Mouse (Mus musculus) liver, embryonic 14.5 days (tissue): ENCODE results near the gene Mien1.

Experiments
- CTCF ChIP-seq: IDR thresholded peaks from 2 replicates; pipeline ENCODE4 v1.5.1; 2016; ENCODE audit warnings: antibody characterized with exemption, low read depth, control low read depth
- EP300 ChIP-seq: IDR thresholded peaks from 2 replicates; pipeline ENCODE4 v1.6.1; 2016; ENCODE audit warnings: antibody characterized with exemption, low read depth

DNA sequence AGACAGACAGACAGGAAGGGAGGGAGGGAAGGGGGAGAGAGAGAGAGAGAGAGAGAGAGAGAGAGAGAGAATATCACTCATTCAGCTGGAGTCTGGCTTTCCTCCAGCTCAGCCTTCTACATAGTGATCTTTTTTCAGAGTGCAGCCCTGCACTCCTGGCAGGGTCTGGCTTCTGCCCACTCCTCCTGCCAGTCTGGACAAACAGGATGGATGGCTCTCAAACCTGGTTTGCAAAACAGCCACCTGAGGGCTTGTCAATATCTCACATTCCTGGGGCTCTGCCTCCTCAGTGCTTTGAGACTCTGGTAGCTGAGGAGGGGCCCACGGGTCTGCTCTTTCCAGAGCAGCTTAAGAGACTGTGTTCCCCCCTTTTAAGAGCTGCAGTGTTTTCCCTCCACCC is 6.4 kb upstream of the Mien1 start:
- TF ChIP-seq CTCF, result no peak
- no peak for TF ChIP-seq EP300
